Mouse (Mus musculus): ENCODE results near the gene Tomt.

The Tomt gene

DNA sequence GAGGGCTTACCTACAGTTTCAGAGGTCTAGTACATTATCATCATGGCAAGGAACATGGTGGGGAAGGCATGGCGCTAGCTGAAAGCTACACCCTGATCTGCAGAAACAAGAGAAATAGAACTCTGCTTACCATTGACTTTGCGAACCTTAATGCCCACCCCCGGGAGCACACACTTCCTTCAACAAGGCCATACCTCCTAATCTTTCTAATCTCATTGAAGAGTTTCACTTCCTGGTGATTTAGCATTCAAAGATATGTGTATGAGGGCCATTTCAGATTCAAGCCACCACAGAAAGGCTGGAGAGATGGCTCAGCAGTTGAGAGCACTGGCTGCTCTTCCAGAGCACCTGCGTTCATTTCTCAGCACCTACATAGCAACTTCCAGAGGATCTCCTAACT is 49.1 kb downstream of the Tomt start, which contains the start of gene Folr2:
TSS of gene Folr2 (minus strand) at position 101 of the 400 bp plus-strand sequence.
- DNase-seq (ENCODE audit: low spot score): no peak

DNA sequence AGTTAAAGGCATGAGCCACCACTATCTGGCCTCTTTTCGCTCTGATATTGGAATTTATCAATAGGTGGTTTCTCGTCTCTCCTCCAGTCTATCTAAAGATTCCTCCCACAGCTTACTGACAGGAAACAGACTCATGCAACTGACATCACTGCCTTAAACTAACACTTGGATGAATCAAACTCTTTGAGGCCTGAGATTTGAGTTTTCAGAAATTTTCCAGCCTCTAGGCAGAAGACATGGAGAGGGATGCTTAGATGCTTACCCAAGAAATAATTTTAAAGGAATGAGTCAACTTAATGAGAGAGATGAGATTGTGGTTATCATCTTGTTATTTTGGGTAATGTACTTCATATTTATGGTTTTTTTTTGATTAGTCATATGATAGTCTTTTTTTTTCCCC is 52.3 kb downstream of the Tomt start:
- no peak for DNase-seq (ENCODE audit: low spot score)

DNA sequence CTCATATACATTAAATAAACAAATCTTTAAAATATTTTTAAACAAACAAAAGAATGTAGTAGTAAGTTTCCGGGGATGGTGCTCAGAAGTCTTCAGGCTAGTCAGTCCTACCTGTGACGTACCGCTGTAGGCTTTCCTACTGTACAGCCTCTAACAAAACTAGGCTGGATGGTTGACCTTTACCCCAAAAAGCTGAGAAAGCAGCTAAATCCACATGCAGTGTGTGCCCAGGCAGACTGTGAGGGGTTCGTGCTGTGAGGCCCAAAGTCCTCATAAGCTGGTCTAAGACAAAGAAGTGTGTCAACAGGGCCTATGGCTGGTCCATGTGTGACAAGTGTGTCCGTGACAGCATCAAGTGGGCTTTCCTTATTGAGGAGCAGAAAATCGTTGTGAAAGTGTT is 53.3 kb downstream of the Tomt start:
- DNase-seq (ENCODE audit: low spot score): no peak

DNA sequence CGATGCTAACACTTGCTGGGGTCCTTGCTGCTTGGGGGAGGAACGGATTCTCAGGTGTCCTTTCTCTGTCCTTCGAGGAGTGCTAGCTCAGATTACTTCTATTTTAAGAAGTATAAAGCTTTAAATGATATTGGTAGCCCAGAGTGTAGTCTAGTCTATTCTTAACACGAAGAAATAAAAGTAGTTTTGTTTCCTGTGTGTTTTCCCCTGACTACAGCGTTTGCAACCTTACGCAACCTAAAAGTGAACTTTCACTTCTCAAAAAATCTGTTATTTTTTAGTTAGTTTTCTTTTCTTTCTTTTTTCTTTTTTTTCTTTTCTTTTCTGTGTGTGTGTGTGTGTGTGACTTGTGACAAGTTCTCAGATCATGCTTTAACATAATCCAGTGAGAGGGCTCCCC is 54.5 kb downstream of the Tomt start:
- DNase-seq (ENCODE audit: low spot score): no peak

All from embryo, embryonic 10 days (tissue).